Mouse (Mus musculus) liver (tissue): ENCODE measurements around the gene Vav3.

ENCODE experiments used
- DNase-seq: peaks from one replicate; pipeline ENCODE4 v3.0.0-alpha.2; 2020; ENCODE audit warnings: mixed read lengths

Vav3 gene

DNA sequence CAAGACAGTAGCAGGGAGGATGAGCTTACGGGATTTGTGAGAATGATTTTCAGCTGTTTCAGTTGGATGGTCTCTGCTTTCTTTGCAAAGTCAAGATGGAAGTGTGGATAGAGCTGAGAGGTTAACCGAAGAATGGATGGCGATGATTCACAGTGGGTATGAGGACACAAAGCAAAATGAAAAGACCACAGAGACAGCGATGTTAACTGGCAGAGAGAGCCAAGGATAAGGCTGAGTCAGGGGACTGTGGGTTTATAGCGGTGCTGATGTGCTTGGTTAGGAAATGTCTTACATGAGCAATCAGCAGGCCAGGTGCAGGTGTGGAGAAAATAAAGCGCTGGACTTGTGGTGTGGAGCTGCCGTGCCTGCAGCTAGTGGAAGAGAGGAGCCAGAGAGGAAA, 371.3 kb downstream of the Vav3 start:
- no peak for DNase-seq

DNA sequence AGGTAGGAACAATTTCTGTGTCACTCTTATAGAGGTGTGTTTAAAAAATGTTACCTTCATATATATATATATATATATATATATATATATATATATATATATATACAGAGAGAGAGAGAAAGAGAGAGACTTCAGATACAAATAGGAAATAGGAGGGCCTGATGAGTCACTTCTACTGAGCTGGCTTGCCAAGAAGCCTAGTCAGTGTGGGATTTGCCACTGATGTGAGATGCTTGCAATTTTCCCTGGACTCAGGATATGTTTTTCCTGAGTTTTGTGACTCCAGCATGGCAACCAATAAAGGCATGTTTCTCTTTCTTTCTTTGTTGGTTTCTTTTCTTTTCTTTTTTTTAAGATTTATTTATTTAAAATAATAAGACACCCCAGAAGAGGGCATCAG, 374.0 kb downstream of the Vav3 start:
- DNase-seq: no peak

DNA sequence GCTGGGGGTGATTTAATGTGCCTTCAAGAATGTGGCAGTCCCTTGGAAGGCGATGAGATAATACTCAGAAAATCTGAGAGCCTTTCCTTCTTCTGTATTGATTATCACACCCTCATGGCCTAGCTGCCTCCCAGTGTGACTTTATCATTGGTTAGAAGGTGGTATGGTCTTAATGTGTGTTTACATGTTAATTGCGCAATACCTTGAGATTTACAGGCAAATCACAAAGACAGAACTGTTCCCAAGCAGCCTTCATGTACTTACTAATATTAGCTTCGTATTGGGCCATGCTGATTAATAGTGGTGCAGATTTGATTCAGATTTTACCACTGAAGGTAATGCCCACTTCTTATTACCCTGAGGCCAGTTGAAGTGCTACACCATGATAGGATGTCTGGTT, 381.3 kb downstream of the Vav3 start:
- no peak for DNase-seq

DNA sequence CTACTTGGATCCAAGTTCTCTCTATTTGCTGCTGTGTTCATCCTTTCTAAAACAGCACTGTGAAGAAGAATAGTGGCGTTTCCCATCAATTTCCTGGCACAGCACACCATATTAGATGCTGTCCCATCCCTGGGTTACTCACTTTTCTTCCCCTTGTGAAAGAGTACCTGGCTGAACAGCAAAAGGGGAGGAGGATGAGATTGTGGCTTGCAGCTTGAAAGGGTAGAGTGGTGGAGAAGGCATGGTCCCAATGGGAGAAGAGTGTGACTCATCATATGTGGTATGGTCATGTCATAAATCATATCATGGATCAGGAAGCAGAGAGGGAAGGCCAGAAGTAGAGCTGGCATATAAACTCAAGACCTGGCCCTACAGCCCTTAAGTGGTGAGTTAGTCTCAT, 386.3 kb downstream of the Vav3 start:
- no peak for DNase-seq

DNA sequence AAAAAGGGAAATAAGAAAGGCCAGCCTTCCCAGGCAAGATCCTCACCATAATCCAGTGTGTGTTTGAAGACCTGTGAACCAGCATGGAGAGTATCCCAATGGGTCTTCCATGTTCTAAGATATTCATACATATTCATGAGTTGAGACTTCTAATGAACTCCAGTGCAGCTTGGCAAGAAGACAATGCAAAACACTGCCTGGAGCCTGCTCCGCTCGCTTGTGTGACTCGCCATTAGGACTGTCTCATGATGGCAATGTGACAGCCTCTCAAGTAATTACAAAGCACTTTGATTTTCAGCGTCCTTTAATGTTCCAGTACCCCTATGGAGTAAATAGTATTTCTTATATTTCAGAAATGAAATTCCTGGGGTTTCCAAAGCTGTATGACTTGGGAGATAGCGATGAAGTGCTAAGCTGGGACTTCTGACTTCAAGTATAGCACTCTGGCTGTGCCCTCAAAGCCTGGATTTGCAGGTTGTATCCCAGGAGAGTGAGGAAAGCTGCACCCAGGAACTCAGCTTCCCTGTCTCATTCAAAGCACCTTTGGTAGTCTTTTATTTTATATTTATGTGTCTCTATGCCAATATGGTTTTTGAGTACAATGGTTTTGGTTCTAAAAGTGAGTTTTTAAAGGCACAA, 391.3 kb downstream of the Vav3 start:
- DNase-seq: no peak

DNA sequence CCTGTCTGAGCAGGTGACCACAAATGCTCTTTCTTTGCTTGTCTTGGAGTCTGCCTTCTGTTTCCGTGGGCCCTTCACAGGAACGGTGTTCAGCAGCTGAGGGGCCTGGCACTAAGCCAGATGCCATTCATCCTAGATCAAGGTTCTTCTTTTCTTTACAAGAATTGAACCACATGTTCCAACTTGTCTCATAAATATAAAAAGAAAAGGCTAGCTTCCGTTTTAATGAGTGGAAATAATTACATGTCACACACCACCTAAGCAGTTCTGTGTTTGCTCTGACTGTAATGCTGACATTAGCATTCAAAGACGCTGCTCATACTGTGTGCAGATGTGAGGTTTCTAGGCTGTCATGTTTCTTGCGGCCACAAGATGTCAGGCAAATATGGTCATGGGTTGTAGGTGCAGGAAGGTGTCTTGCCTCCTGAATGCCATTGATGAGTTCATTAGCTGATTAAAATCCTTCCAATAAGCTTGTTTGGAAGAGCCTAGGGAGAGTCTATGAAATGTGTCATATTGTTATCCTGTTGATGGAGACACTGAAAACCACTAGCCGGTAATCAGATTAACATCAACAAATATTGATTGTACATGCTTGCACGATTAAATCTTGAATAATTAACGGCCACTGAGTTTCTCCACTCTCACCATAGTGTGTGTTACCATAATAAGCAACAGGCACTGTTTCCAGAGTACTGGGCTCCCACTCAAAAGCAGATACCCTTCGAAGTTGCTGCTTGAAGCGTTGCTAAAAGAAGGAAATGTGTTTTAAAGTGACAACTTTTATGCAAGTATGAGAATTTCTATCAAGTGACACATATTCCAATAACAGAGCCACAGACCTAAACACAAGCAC, 392.1 kb downstream of the Vav3 start:
- DNase-seq: peak; percentile 5
